Comparison of ENCODE assay signal across 8 mouse cellular contexts in genomic region chr10:39960441-39960822, GRCm38 (mm10). TPM values are rescaled to one million over a fixed set of nuclear protein-coding genes. Genes with fewer than 3 reads are reported as not detected.
DNase-seq lines count a peak whose midpoint lies in the region; ATAC-seq lines count a peak whose summit lies in the region.

No protein-coding gene starts in this region.

- WGBS in kidney, embryonic 14.5 days, result 51% methylated on average over 11 of the region's 11 CpGs
- WGBS in forebrain, embryonic 11.5 days, result 48% methylated on average over 11 of the region's 11 CpGs
- WGBS in limb, embryonic 10.5 days, result 51% methylated on average over 11 of the region's 11 CpGs
- 49% methylated on average over 11 of the region's 11 CpGs for WGBS in neural tube, embryonic 12.5 days

- H3K27me3 ChIP-seq in kidney, embryonic 14.5 days (ENCODE audit: control insufficient read depth, insufficient read depth, low read length), result no peaks in the 10 kb centered on the region
- peaks cover 2% of the 10 kb centered on the region for H3K27me3 ChIP-seq in forebrain, embryonic 11.5 days (ENCODE audit: control insufficient read depth, insufficient read depth, low read length)
- no peaks in the 10 kb centered on the region for H3K27me3 ChIP-seq in limb, embryonic 10.5 days (ENCODE audit: low read depth, poor library complexity, severe bottlenecking)
- no peaks in the 10 kb centered on the region for H3K27me3 ChIP-seq in neural tube, embryonic 12.5 days (replicated peaks)

- H3K4me3 ChIP-seq in kidney, embryonic 14.5 days (ENCODE audit: low read length), result peak overlapping the region; percentile 58
- H3K4me3 ChIP-seq in forebrain, embryonic 11.5 days (ENCODE audit: low read depth, low read length), result no peak overlapping the region
- H3K4me3 ChIP-seq in limb, embryonic 10.5 days, result peak overlapping the region; percentile 67
- 0 out of 2 replicates have a peak overlapping the region, but pooled peaks have one; percentile 42 for H3K4me3 ChIP-seq in neural tube, embryonic 12.5 days

- ATAC-seq in kidney, embryonic 14.5 days (ENCODE audit: low FRiP score, low TSS enrichment), result peak; percentile 52
- ATAC-seq in forebrain, embryonic 11.5 days (replicated peaks; ENCODE audit: low FRiP score), result peak; percentile 64
- peak; percentile 64 for ATAC-seq in neural tube, embryonic 12.5 days (ENCODE audit: low FRiP score, low read depth)

- no peaks in the 10 kb centered on the region for H3K36me3 ChIP-seq in kidney, embryonic 14.5 days (ENCODE audit: control insufficient read depth, insufficient read depth, low read length)
- H3K36me3 ChIP-seq in forebrain, embryonic 11.5 days (ENCODE audit: control insufficient read depth, insufficient read depth, low read length), result no peaks in the 10 kb centered on the region
- H3K36me3 ChIP-seq in limb, embryonic 10.5 days, result no peaks in the 10 kb centered on the region
- no peaks in the 10 kb centered on the region for H3K36me3 ChIP-seq in neural tube, embryonic 12.5 days

- no peak for DNase-seq in kidney, postnatal 4 days
- DNase-seq in forebrain, embryonic 11.5 days (ENCODE audit: low spot score), result no peak
- no peak for DNase-seq in limb, embryonic 10.5 days (ENCODE audit: low spot score)
- DNase-seq in urinary bladder, postnatal 14 days (ENCODE audit: low spot score), result no peak
- no peak for DNase-seq in layer of hippocampus, adult 9-11 months
- no peak for DNase-seq in lung, postnatal 4 days

- H3K4me1 ChIP-seq in kidney, embryonic 14.5 days (ENCODE audit: control insufficient read depth, insufficient read depth, low read length), result no peaks in the 10 kb centered on the region
- no peaks in the 10 kb centered on the region; the same call in 1 of the 2 replicates for H3K4me1 ChIP-seq in forebrain, embryonic 11.5 days (replicated peaks; ENCODE audit: control insufficient read depth, insufficient read depth, low read length)
- peaks cover 15% of the 10 kb centered on the region for H3K4me1 ChIP-seq in limb, embryonic 10.5 days
- peaks cover 7% of the 10 kb centered on the region; the same call in 1 of the 2 replicates for H3K4me1 ChIP-seq in neural tube, embryonic 12.5 days

- no peak overlapping the region for H3K27ac ChIP-seq in kidney, embryonic 14.5 days (ENCODE audit: low read depth, low read length)
- no peak overlapping the region for H3K27ac ChIP-seq in forebrain, embryonic 11.5 days (ENCODE audit: low read depth, low read length)
- no peak overlapping the region for H3K27ac ChIP-seq in limb, embryonic 10.5 days
- H3K27ac ChIP-seq in neural tube, embryonic 12.5 days, result no peak overlapping the region

- H3K9ac ChIP-seq in kidney, embryonic 14.5 days (ENCODE audit: low read depth, low read length), result no peak overlapping the region
- no peak overlapping the region for H3K9ac ChIP-seq in forebrain, embryonic 11.5 days (ENCODE audit: low read length)
- no peak overlapping the region for H3K9ac ChIP-seq in neural tube, embryonic 12.5 days

- peak overlapping the region; percentile 96 for H3K4me2 ChIP-seq in kidney, embryonic 14.5 days (replicated peaks; ENCODE audit: low read depth, low read length)
- peak overlapping the region; percentile 92; the same call in 1 of the 2 replicates for H3K4me2 ChIP-seq in forebrain, embryonic 11.5 days (ENCODE audit: low read depth, low read length, severe bottlenecking)
- H3K4me2 ChIP-seq in neural tube, embryonic 12.5 days (replicated peaks), result peak overlapping the region; percentile 98

- H3K9me3 ChIP-seq in kidney, embryonic 14.5 days (ENCODE audit: control insufficient read depth, low read length), result no peaks in the 10 kb centered on the region
- no peaks in the 10 kb centered on the region for H3K9me3 ChIP-seq in forebrain, embryonic 11.5 days (ENCODE audit: control insufficient read depth, low read length)
- H3K9me3 ChIP-seq in limb, embryonic 10.5 days (replicated peaks), result no peaks in the 10 kb centered on the region
- H3K9me3 ChIP-seq in neural tube, embryonic 12.5 days, result no peaks in the 10 kb centered on the region

RNA-seq across cellular contexts. Expression of gene Mfsd4b3, which starts 0.5 kb away (rescaled TPM):
- 0.17 and 0.79 TPM in 2 replicates for polyA plus RNA-seq in kidney, embryonic 14.5 days (2014; fragmentation: Nextera tagmentation; extraction: Ambion mirVana)
- 0.13 TPM in 1 of 2 replicates, not detected in the other for polyA plus RNA-seq in forebrain, embryonic 11.5 days (2014; fragmentation: Nextera tagmentation; extraction: Ambion mirVana)
- 0.10 TPM in 1 of 2 replicates, not detected in the other for polyA plus RNA-seq in limb, embryonic 10.5 days (2016; fragmentation: Nextera tagmentation; extraction: Ambion mirVana)
- polyA plus RNA-seq in neural tube, embryonic 12.5 days (2016; fragmentation: Nextera tagmentation; extraction: Ambion mirVana), result 0.18 and 0.40 TPM in 2 replicates

RNA-seq across cellular contexts. Expression of gene Mfsd4b5, which starts 26.0 kb away (rescaled TPM):
- polyA plus RNA-seq in kidney, embryonic 14.5 days (2014; fragmentation: Nextera tagmentation; extraction: Ambion mirVana), result 0.43 and 0.80 TPM in 2 replicates
- polyA plus RNA-seq in forebrain, embryonic 11.5 days (2014; fragmentation: Nextera tagmentation; extraction: Ambion mirVana), result 0.08 TPM in 1 of 2 replicates, not detected in the other
- polyA plus RNA-seq in limb, embryonic 10.5 days (2016; fragmentation: Nextera tagmentation; extraction: Ambion mirVana), result 0.05 TPM in 1 of 2 replicates, not detected in the other
- 0.10 and 0.13 TPM in 2 replicates for polyA plus RNA-seq in neural tube, embryonic 12.5 days (2016; fragmentation: Nextera tagmentation; extraction: Ambion mirVana)

RNA-seq across cellular contexts. Expression of gene Mfsd4b2, which starts 33.7 kb away (rescaled TPM):
- not detected in 2 replicates for polyA plus RNA-seq in kidney, embryonic 14.5 days (2014; fragmentation: Nextera tagmentation; extraction: Ambion mirVana)
- polyA plus RNA-seq in forebrain, embryonic 11.5 days (2014; fragmentation: Nextera tagmentation; extraction: Ambion mirVana), result not detected in 2 replicates
- not detected in 2 replicates for polyA plus RNA-seq in limb, embryonic 10.5 days (2016; fragmentation: Nextera tagmentation; extraction: Ambion mirVana)
- polyA plus RNA-seq in neural tube, embryonic 12.5 days (2016; fragmentation: Nextera tagmentation; extraction: Ambion mirVana), result not detected in 2 replicates
